Mouse (Mus musculus): ENCODE measurements at regions not wholly inside any gene's neighbourhood (a gene's known extent, or its start where the extent isn't known, plus 50 kb on each side); places are given as distances from the start of the nearest gene placed in this dataset.

- DNase-seq (ENCODE audit: low spot score in 2 of 2) = no peak
Measured at GRCm38 (mm10) chr4:83986951-83987822, 461.8 kb downstream of the Ccdc171 start.

GRCm38 (mm10) chr4:83987846-83988245 lies 462.5 kb downstream of the Ccdc171 start:
- DNase-seq (ENCODE audit: low spot score in 2 of 2) = no peak

- DNase-seq (ENCODE audit: low spot score in 2 of 2) = no peak
Measured at GRCm38 (mm10) chr4:83988314-83988713, 463.0 kb downstream of the Ccdc171 start.

- DNase-seq (ENCODE audit: low spot score in 2 of 2) = no peak
Measured at GRCm38 (mm10) chr4:83990126-83990989, 465.0 kb downstream of the Ccdc171 start.

- no peak for DNase-seq (ENCODE audit: low spot score in 2 of 2)
Measured at GRCm38 (mm10) chr4:83991195-83991594, 465.9 kb downstream of the Ccdc171 start.

- DNase-seq (ENCODE audit: low spot score in 2 of 2) = no peak
Measured at GRCm38 (mm10) chr4:83997079-83997478, 471.7 kb downstream of the Ccdc171 start.

- DNase-seq (ENCODE audit: low spot score in 2 of 2) = no peak
Measured at GRCm38 (mm10) chr4:84001645-84002044, 476.3 kb downstream of the Ccdc171 start.

- no peak for DNase-seq (ENCODE audit: low spot score in 2 of 2)
Measured at GRCm38 (mm10) chr4:84004055-84004778, 478.9 kb downstream of the Ccdc171 start.

GRCm38 (mm10) chr4:84004786-84005382 lies 479.5 kb downstream of the Ccdc171 start:
- DNase-seq (ENCODE audit: low spot score in 2 of 2) = no peak

GRCm38 (mm10) chr4:84011941-84012340 lies 486.6 kb downstream of the Ccdc171 start:
- no peak for DNase-seq (ENCODE audit: low spot score in 2 of 2)

- no peak for DNase-seq (ENCODE audit: low spot score in 2 of 2)
Measured at GRCm38 (mm10) chr4:84015139-84015538, 489.8 kb downstream of the Ccdc171 start.

GRCm38 (mm10) chr4:84015552-84016169 lies 490.3 kb downstream of the Ccdc171 start:
- DNase-seq (ENCODE audit: low spot score in 2 of 2) = no peak

- DNase-seq (ENCODE audit: low spot score in 2 of 2) = no peak
Measured at GRCm38 (mm10) chr4:84018135-84018534, 492.8 kb downstream of the Ccdc171 start.

- DNase-seq (ENCODE audit: low spot score in 2 of 2) = no peak
Measured at GRCm38 (mm10) chr4:84018774-84019173, 493.4 kb downstream of the Ccdc171 start.

- no peak for DNase-seq (ENCODE audit: low spot score in 2 of 2)
Measured at GRCm38 (mm10) chr4:84019500-84020255, 494.3 kb downstream of the Ccdc171 start.

GRCm38 (mm10) chr4:84020692-84021091 lies 495.3 kb downstream of the Ccdc171 start:
- DNase-seq (ENCODE audit: low spot score in 2 of 2) = no peak

GRCm38 (mm10) chr4:84022323-84022722 lies 497.0 kb downstream of the Ccdc171 start:
- DNase-seq (ENCODE audit: low spot score in 2 of 2) = no peak

- no peak for DNase-seq (ENCODE audit: low spot score in 2 of 2)
Measured at GRCm38 (mm10) chr4:84026144-84026543, 500.8 kb downstream of the Ccdc171 start.

- no peak for DNase-seq (ENCODE audit: low spot score in 2 of 2)
Measured at GRCm38 (mm10) chr4:84028120-84028519, 502.8 kb downstream of the Ccdc171 start.

- no peak for DNase-seq (ENCODE audit: low spot score in 2 of 2)
Measured at GRCm38 (mm10) chr4:84030916-84031315, 505.6 kb downstream of the Ccdc171 start.

All from spleen, postnatal 4 days (tissue).